Mouse (Mus musculus): ENCODE measurements at regions not wholly inside any gene's neighbourhood (a gene's known extent, or its start where the extent isn't known, plus 50 kb on each side); places are given as distances from the start of the nearest gene placed in this dataset.
A peak's percentile ranks its signal among the peaks of the same experiment; 100 is the strongest.

DNA sequence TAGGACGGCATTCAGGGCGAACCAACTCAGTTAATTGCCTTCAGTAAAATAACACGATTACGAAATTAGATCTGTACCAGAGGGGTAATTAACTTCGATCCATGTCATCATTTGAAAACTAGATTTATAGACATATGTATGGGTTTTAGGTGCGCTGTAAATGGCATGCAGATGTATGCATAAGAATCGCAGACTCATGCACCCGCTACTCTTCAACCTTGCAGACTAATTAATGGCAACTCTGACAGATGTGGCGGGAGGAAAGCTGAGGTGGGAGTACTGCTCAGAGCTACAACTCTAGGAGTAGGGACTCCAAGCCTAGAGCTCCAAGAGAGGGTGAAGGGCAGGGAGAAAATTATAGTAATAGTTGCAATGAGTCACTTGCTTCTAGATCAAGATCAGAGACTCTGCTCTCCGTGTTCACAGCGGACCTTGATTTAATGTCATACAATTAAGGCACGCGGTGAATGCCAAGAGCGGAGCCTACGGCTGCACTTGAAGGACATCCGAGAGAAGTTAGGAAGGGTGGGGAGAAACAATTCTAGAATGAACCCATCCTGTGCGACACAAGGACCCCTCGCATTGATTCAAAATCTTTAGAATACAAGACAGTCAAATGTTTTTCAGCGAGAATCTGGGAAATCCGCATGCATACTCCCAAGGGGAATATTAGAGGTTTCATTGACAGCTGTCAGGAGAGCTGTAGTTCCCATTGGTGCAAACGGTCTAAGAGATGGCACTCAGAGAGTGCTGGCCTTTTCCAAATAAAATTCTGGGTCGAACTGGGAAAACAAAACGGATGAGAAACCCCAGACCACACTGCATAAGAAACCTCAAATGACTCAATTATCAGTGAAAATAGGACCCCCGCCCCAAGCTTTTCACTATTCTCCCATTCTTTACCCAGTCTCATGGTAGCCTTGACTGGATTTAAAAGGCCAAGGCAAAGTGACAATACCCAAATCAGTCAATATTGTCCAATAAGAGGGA is 152.6 kb upstream of the Cypt12 start:
- peak; percentile 9 for DNase-seq (ENCODE audit: low read depth, low spot score)

GRCm38 (mm10) chr3:17796766-17797165 is 151.4 kb upstream of the Cypt12 start:
- DNase-seq (ENCODE audit: low read depth, low spot score) = no peak

GRCm38 (mm10) chr3:17798399-17798798 is 149.8 kb upstream of the Cypt12 start:
- DNase-seq (ENCODE audit: low read depth, low spot score) = peak; percentile 86

DNA sequence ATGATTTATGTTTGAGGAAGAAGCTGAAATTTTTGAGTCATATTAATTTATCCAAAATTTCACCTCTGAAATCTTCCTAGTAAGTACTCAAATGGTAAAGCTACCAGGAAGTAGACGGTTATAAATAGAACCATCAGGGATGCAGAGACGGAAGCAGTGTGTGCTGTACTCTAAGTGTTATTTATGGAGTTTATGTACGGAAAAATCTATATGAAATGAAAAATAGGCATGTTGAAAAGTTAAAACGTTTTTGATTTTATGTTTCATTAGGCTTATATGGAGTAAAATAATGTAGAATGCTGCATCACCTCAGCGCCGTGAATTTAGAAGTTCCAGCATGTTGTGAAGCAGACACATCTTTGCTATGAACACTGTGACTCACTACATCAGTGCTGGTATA is 149.1 kb upstream of the Cypt12 start:
- no peak for DNase-seq (ENCODE audit: low read depth, low spot score)

- DNase-seq (ENCODE audit: low read depth, low spot score) = no peak
Measured at GRCm38 (mm10) chr3:17800810-17801209, 147.4 kb upstream of the Cypt12 start.

DNA sequence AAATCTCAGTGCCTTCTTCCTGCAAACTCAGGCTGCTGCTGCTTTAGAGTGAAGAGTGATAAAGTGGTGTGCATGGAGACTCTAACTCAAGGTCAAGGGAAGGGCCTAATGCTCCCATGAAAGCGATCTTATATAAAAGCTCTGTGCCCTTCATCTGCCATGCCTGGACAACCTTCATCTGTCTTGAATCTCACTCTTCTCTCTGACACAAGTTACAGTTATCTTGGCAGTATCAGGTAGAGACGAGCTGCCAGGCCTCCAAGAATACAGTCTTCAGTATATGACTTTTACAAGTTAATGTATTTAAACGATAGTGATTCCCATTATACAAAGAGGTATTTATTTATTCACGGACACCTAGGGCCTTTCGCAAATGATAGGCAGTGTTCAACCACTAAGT is 146.7 kb upstream of the Cypt12 start:
- DNase-seq (ENCODE audit: low read depth, low spot score) = no peak

DNA sequence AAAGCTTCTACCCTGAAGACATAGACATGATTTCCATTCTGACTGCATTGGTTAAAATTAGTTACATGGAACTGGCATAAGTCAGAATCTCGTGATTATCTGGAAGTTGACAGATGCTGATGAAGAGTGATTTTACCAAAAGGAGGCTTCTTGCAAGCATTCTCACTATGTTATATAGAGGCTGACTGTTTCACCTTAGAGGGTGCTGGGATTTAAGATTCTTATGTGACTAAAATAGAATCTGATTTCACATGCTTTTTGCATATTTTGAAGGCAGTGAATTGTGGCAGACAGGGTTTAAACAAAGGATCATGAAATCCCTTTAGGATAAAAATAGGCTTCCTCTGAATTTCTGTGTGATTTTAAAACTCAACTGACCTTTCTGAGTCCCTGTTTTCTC is 143.0 kb upstream of the Cypt12 start:
- no peak for DNase-seq (ENCODE audit: low read depth, low spot score)

GRCm38 (mm10) chr3:17811290-17811689 is 136.9 kb upstream of the Cypt12 start:
- DNase-seq (ENCODE audit: low read depth, low spot score) = no peak

- no peak for DNase-seq (ENCODE audit: low read depth, low spot score)
Measured at GRCm38 (mm10) chr3:17824201-17824600, 124.0 kb upstream of the Cypt12 start.

DNA sequence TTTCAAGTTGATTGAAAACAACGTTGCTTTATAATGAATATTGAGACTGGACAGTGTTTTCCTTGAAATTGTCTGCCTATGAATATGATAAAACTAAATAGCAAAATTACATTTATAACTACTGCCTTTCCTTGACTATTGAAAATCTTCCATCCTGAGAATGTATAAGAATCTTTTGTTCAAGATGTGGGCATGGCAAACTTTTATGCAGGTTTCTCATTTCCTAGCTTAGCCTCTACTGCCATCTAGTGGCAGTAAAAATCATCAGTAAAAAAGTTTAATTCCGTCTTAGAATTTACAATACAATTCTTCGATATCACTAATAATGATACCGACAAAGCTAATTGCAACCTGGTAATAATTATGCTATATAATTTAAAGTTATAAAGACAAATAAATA is 123.5 kb upstream of the Cypt12 start:
- DNase-seq (ENCODE audit: low read depth, low spot score) = peak; percentile 41

GRCm38 (mm10) chr3:17825254-17825890 is 122.8 kb upstream of the Cypt12 start:
- DNase-seq (ENCODE audit: low read depth, low spot score) = no peak

DNA sequence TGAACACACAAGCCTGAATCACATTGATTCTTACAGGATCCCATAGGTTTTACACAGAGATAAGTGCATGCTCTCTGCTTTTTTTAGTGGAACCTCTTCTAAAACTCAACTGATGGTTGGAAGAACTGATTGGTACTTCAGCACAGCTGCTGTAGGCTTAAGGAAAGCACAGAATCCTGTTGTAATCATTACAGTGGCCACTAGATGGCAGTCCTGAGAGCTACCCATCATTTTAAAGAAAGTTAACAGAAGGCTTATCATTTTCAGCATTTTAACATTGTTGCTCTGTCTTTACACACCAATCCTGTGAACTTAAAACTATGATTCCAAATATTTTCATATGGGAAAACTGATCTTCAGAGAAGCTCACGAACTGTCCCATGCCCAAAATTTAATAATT is 113.5 kb upstream of the Cypt12 start:
- DNase-seq (ENCODE audit: low read depth, low spot score) = peak; percentile 69

DNA sequence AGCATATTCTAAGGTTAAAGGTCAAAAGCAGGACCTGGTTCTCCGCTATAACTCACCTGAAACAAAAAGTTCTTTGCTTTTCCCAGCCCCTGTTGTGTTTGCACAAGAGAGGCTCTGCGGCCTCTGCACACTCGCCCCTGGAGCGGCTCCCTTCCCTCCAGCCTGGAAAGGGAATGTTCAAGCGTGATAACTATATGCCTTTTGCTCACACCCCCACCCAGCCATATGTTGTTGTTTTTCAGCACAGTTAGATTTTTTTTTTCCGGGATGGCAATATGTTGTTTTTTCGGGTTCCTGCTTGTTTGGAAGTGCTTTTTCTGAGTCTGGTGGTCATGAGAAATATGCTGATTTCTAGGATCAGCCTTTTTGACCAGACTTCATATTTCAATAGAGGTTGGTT is 100.6 kb upstream of the Cypt12 start:
- DNase-seq (ENCODE audit: low read depth, low spot score) = no peak

DNA sequence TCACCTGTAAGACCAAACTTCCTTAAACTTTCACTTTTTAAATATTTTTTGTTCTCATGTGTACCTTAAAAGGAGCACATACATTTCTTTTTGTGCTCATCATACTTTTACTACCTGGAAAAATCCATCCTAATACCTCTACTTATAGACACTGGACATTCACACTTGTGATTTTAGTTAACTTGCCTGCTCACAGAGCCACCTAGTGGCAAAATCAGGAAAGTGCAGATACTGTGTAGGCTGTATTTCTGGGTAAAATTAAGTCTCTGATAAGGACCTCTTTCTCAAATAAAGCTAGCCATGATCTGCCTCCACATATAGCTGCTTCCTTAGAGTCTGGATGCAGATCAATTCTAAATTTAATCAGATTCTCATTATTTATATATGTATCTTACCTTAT is 100.0 kb upstream of the Cypt12 start:
- peak; percentile 68 for DNase-seq (ENCODE audit: low read depth, low spot score)

- no peak for DNase-seq (ENCODE audit: low read depth, low spot score)
Measured at GRCm38 (mm10) chr3:17862367-17862766, 85.8 kb upstream of the Cypt12 start.

DNA sequence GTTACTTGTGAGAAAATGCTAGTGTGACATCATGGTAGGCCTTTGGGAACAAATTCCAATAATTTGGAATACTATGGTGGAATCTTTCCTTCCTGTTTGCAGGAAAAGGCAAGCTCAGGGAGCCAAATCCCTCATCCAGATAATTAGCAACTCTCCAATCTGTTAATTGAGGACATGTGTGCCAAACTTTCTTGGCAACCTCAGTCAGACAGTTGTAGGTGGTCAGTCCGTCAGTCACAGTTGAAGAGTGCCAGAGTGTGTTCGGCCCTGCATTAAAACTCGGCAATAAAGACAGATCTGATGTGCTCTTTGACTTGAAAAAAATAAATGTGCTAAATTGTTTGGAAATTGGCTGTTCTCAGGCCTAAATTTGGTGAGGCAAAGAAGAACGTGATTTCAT is 83.1 kb upstream of the Cypt12 start:
- no peak for DNase-seq (ENCODE audit: low read depth, low spot score)

- DNase-seq (ENCODE audit: low read depth, low spot score) = peak; percentile 44
Measured at GRCm38 (mm10) chr3:17870895-17871482, 77.2 kb upstream of the Cypt12 start.

GRCm38 (mm10) chr3:17895869-17896268 is 52.3 kb upstream of the Cypt12 start:
- DNase-seq (ENCODE audit: low read depth, low spot score) = no peak

GRCm38 (mm10) chr3:17896756-17897155 is 51.5 kb upstream of the Cypt12 start:
- no peak for DNase-seq (ENCODE audit: low read depth, low spot score)
